Mouse (Mus musculus): ENCODE measurements around the gene A730049H05Rik. TPM values are rescaled to one million over a fixed set of nuclear protein-coding genes. Genes with fewer than 3 reads are reported as not detected.

A730049H05Rik gene
- under 1 TPM in 1 of 2 experiments, not detected in 1; 0.11 TPM for total RNA-seq (2021)
- long read RNA-seq, experiment 1: 0 reads
- long read RNA-seq, experiment 2: 0 reads

DNA sequence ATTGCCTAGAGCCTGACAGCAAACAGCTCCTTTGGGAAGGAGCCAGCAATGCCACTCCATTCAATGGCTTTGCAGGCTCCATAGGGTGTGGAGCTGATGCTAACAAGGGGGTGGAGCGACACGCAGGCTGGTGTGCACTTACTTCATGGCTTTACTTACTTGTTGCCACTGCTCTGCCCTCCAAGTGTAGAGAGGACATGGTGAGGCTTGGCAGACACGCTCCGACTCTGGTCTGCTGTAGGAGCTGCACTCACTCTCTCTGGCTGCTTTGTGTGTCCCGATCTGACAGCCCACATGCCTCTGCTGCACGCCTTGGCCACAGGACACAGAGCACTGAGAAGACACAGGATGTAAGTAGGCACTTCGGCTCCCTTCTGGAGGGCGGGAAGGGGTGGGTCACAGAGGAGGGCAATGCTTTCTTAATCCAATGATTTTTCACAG, at the start of gene A730049H05Rik:
Gene A730049H05Rik, plus strand, starts transcription at position 168 of the 441 bp plus-strand sequence.
- no peak for TF ChIP-seq CTCF (IDR thresholded peaks at IDR 0.05)
- DNase-seq: no peak
- intact Hi-C loops (cut with DNase I): no loop called here
- H3K27ac ChIP-seq: no peak within 1 kb of the TSS
- H3K4me3 ChIP-seq: no peak within 1 kb of the TSS

DNA sequence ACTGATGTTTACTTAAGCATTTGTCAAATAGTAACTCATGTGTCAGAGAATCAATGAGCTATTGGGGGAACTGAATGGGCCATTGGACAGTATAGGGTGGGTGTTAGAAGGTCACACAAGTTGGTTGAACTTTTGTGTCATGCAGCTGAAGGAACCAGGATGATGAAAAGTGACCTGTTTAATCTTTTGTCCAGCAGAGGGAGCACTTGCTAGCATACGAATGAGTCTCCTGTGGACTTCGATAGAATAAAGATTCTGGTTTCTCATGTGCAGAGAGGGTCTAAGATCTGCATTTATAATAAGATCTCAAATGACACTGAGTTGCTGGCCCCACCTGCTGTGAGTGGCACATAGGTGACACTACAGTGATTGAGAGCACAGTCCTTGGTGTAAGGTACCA, 39.9 kb upstream of the A730049H05Rik start:
- Histone ChIP-seq H3K4me3 (no peak overlapping the region), H3K27ac (no peak overlapping the region)
- peak; percentile 77 for TF ChIP-seq CTCF (IDR thresholded peaks at IDR 0.05)
- no peak for DNase-seq
- intact Hi-C loops (cut with DNase I): no loop called here

DNA sequence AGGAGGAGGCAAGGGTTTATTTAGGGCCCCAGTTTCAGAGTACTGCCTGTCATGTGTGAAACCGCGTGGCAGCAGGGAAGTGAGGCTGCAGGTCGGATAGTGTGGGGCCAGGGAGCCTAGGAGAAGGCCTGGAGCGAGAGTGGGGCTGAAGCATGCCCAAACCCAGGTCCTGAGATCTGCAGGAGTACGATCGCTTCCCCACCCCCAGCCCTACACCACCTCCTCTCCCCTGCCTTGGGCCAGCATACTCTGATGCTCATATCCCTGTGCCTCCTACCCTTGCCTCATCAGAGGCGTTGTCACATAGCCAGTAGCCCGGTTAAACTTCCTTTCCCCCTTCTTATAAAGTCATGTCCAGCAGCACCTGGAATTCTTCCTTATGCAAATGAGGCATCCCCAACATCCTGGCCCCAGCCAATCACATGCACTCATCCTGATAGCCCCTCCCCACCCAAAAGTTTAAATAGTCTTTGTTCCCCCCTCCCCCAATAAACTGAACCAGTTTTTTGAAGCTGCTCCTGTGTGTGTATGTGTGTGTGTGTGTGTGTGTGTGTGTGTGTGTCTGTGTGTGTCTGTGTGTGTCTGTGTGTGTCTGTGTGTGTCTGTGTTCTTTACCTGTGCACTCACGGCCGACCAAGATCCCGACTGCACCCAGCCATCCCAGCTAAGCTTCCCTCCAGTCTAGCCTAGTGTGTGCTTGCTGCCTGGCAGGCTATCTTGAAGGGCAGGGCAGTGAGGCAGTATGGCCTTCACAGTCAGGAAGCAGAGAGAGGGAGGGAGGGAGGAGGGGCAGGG, 36.9 kb upstream of the A730049H05Rik start:
- Histone ChIP-seq H3K27ac (no peak overlapping the region), H3K4me3 (no peak overlapping the region)
- DNase-seq: no peak
- no peak for TF ChIP-seq CTCF (IDR thresholded peaks at IDR 0.05)
- intact Hi-C loops (cut with DNase I): no loop called here

DNA sequence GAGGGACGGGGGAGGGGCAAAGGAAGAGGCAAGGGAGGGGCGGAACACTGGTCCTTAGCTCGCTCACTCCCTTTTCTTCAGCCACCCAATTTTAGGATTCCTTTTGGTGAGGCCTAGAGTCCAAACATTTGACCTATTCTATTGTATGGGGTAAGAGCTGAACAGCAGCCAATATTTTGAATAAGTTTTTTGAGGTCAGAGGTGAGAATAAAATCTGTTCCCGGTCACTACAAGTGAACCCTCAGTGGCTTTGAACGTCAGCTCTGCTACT, 36.4 kb upstream of the A730049H05Rik start:
- intact Hi-C loops (cut with DNase I): loop anchor here (5.0 to 10.0 kb wide), 4 partner anchors 495 to 1207 kb away; no protein-coding TSS in a partner anchor

DNA sequence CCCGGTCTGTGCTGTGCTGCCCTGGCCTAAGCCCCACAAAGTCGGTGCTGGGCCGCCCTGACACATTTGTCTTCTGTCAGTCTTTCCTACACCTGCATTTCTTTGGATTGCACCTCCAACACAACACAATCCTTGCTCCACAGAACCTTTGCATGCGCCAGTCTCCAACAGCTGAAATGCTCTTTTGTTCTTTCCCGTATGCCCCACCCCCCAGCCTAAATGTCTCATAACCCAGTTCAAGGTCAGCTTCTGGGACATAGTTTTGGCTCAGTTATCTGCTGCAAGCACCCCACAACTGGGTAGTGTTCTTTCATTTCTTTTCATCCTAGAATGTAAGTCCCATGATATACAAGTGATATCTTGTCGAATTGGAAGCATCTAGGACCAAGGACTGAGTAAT, 34.8 kb upstream of the A730049H05Rik start:
- intact Hi-C loops (cut with DNase I): loop anchor here (5.0 to 10.0 kb wide), 4 partner anchors 493 to 1206 kb away; no protein-coding TSS in a partner anchor
- Histone ChIP-seq H3K27ac (no peak overlapping the region), H3K4me3 (no peak overlapping the region)
- no peak for DNase-seq
- TF ChIP-seq CTCF (IDR thresholded peaks at IDR 0.05): no peak

More for the DNA sequence above, 36.4 kb upstream of the A730049H05Rik start:
- TF ChIP-seq CTCF (IDR thresholded peaks at IDR 0.05): no peak
- no peak for DNase-seq
- Histone ChIP-seq H3K27ac (no peak overlapping the region), H3K4me3 (no peak overlapping the region)

DNA sequence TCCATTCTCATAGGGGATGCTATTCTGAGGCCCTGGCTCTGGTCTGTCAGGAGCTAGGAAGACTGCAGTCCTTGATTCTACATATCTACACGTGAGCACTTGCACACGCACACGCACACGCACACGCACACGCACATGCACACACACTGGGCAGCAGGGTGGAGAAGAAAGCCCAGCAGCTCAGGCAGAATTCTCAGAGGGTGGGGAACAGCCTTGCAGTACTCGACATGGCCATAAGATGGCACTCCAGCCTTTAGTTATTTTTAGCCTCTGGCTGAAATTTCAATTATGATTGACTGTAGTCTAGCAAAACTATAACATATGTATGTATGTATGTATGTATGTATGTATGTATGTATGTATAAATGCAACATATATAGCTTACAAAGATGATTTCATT, 31.5 kb upstream of the A730049H05Rik start:
- peak; percentile 93 for TF ChIP-seq CTCF (IDR thresholded peaks at IDR 0.05)
- intact Hi-C loops (cut with DNase I): loop anchor here (5.0 to 10.0 kb wide), 7 partner anchors 88 to 1253 kb away; no protein-coding TSS in a partner anchor

DNA sequence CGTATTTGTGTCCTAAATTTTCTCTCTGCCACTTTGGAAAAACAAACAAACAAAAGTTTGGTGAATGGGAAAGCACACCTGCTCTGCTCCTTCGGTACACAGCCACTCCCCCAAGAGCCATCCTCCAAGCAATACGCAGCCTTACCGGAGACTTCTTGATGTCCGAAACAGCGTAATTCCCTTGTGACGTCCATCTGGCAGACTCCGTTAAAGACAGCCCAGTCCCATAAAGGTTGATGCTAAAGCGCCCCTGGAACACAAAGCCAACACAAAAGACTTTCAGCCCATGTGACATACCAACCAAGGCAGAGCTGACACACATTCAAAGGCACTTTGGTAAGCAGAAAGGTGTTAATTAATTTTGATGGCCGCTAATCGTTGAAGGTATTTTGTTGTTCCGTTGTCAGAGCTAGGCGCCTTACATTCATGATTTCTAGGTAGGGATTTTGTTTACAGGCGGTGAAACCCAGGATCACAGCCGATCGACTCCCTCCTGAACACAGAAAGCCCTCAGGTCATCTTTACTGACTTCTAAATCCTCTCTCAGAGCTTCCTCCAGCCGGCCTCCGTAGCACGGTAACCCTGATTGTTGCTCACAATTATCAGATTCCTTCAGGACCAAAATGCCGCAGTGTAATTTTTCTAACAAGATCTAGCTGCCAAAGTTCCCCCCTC, 29.4 kb upstream of the A730049H05Rik start:
- no peak for TF ChIP-seq CTCF (IDR thresholded peaks at IDR 0.05)
- Histone ChIP-seq H3K4me3 (peak overlapping the region; percentile 60), H3K27ac (peak overlapping the region; percentile 46)
- intact Hi-C loops (cut with DNase I): loop anchor here (1.0 to 10.0 kb wide), 8 partner anchors 85 to 1250 kb away; no protein-coding TSS in a partner anchor
- DNase-seq: no peak

More for the DNA sequence above, 31.5 kb upstream of the A730049H05Rik start:
- no peak overlapping the region for H3K27ac ChIP-seq
- peak; percentile 53 for DNase-seq
- H3K4me3 ChIP-seq: no peak overlapping the region

DNA sequence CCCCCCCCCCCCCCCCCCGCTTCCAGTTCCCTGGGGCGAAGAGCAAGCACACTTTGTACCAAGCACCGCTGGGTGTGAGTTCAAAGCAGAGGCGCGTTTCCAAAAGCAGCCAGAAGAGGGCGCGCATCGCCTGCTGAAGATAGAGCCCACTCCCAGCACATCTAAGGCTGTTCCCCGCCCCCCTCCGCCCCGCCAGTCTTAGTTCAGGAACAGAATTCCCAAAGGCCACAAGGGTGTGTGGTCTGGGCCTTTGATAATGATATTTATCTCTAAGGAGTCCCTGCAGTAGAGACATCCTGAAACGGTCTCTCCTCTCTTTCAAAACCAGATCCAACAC, 28.9 kb upstream of the A730049H05Rik start:
- intact Hi-C loops (cut with DNase I): loop anchor here (1.0 to 10.0 kb wide), 8 partner anchors 85 to 1250 kb away; no protein-coding TSS in a partner anchor
- H3K27ac ChIP-seq: peak overlapping the region; percentile 53
- TF ChIP-seq CTCF (IDR thresholded peaks at IDR 0.05): peak; percentile 85
- peak overlapping the region; percentile 60 for H3K4me3 ChIP-seq
- DNase-seq: peak; percentile 93

DNA sequence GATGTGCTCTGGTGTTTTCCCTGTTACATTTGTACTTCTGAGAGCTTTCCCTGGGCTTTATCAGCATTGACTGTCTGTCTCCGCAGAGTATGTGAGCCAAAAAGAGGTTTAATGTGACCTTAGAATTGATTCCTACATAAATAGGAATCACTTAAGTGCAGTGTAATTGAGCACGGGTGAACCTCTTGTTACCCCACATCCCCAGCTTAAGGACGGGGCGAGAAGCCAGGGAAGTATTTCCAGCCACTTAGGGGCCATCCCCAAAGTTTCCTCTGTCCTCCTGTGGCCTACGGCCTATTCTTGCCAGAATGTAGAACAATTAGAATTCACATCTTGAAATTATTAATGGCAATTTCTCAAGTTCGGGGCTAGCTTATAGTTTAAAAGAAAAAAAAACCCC, 22.5 kb upstream of the A730049H05Rik start:
- Histone ChIP-seq H3K27ac (no peak overlapping the region), H3K4me3 (no peak overlapping the region)
- DNase-seq: peak; percentile 42
- intact Hi-C loops (cut with DNase I): no loop called here
- TF ChIP-seq CTCF (IDR thresholded peaks at IDR 0.05): no peak

DNA sequence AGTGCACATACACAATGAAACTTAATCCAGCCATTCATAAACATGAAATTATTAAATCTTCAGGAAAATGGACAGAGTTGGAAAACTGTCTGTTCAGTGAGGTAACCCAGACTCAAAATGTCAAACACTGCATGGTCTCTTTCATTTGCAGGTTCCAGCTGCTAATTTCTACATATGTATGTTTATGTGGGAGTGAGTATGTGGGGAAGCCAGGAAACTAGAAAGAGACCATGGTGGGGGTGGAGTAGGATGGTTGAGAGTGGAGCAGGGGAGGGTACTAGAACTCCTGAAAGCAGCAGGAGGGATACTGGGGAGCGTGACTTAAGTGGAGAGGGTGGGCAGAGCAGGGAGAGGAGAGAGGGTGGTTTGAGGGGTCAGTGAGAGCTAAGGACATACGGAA, 14.8 kb upstream of the A730049H05Rik start:
- Histone ChIP-seq H3K4me3 (no peak overlapping the region), H3K27ac (no peak overlapping the region)
- intact Hi-C loops (cut with DNase I): no loop called here
- no peak for TF ChIP-seq CTCF (IDR thresholded peaks at IDR 0.05)
- DNase-seq: no peak

DNA sequence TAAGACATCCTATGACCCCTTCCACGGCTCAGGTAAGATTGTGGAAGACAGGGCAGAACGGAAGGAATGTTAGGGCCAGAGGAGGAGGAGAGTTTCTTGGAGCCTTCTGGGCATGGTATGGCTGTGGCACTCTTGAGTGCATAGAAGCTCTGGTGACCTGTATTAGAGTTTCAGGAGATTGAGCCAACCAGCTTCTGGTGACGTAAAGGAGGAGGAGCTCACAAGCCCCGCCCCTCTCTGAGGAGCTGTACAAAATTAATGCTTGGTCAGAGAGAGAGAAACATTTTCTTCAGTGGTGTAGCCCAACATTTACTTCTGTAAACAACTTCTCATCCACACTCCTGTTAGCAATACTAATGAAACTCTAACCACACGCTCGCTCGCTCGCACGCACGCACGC, 13.9 kb upstream of the A730049H05Rik start:
- TF ChIP-seq CTCF (IDR thresholded peaks at IDR 0.05): no peak
- Histone ChIP-seq H3K27ac (no peak overlapping the region), H3K4me3 (no peak overlapping the region)
- intact Hi-C loops (cut with DNase I): no loop called here
- DNase-seq: no peak

DNA sequence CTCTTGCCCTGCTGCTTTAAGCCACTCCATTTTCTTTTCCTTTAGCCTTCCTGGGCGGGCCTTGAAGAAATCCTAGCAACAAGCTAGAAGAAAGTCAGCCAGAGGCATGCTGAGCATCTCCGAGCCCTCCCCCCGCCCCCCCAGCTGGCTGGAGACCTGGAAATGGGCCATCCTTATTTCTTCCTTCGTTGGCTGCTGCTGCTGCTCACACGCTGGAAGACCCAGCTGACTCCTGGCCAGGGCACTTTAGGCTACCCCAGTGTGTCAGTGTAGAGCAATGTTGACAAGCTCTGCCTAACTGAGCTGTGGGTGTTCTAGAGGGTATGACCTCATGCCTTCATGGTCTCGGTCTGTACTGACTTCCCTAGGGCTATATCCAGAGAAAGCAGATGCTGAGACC, 13.1 kb upstream of the A730049H05Rik start:
- Histone ChIP-seq H3K4me3 (no peak overlapping the region), H3K27ac (peak overlapping the region; percentile 59)
- peak; percentile 62 for DNase-seq
- intact Hi-C loops (cut with DNase I): no loop called here
- no peak for TF ChIP-seq CTCF (IDR thresholded peaks at IDR 0.05)

Measured in gastrocnemius, adult 2 months (tissue).